Mouse (Mus musculus) E14TG2a.4 (cell line): Measurements from ENCODE around the gene A2ml1.

Experiments
- CTCF ChIP-seq: conservative IDR thresholded peaks from 2 replicates; pipeline ENCODE4 v1.5.1; 2014; ENCODE audit warnings: low read length
- NANOG ChIP-seq: IDR thresholded peaks from 2 replicates; pipeline ENCODE4 v1.6.1; 2014; ENCODE audit warnings: borderline replicate concordance, low read length, mixed read lengths
- POU5F1 ChIP-seq: IDR thresholded peaks from 2 replicates; pipeline ENCODE4 v1.6.1; 2014; ENCODE audit warnings: low read length, borderline replicate concordance

GRCm38 (mm10) chr6:128577301-128577700 is 4.1 kb downstream of the A2ml1 start:
- no peak for TF ChIP-seq CTCF
- TF ChIP-seq POU5F1, result no peak
- TF ChIP-seq NANOG, result no peak
